In genomic region chr3:65959416-65960001, GRCm38 (mm10) we compare ENCODE assay signal across 10 mouse cellular contexts. TPM values are rescaled to one million over a fixed set of nuclear protein-coding genes. Genes with fewer than 3 reads are reported as not detected.
A peak's percentile ranks its signal among the peaks of the same experiment; 100 is the strongest.
DNase-seq lines count a peak whose midpoint lies in the region; ATAC-seq and TF ChIP-seq lines count a peak whose summit lies in the region.
"Had no signal": no experiment of that assay in that cellular context is flagged by ENCODE, and none has a peak within 500 bp of the region (broad histone marks: within the 10 kb centered on the region; RNA-seq: fewer than 3 reads in every experiment).

No protein-coding gene starts in this region.

- H3K4me3 ChIP-seq in kidney, embryonic 14.5 days (ENCODE audit: low read length) = peak overlapping the region; percentile 97
- no peak overlapping the region for H3K4me3 ChIP-seq in kidney, adult 2 months (ENCODE audit: insufficient read depth, low read depth, low read length)
- H3K4me3 ChIP-seq in embryonic facial prominence, embryonic 12.5 days = no peak overlapping the region
- H3K4me3 ChIP-seq in intestine, embryonic 14.5 days (ENCODE audit: low read depth, low read length) = no peak overlapping the region; the same call in 1 of the 2 replicates
- peak overlapping the region; percentile 99; the same call in 1 of the 2 replicates for H3K4me3 ChIP-seq in midbrain, postnatal 0 days (ENCODE audit: low read depth, low read length)

- TF ChIP-seq CTCF in kidney, adult 2 months (conservative IDR thresholded peaks at IDR 0.05; ENCODE audit: insufficient read depth, insufficient read length, low read depth, low read length) = no peak
- no peak for TF ChIP-seq CTCF in midbrain, postnatal 0 days (IDR thresholded peaks at IDR 0.05)

- H3K9me3 ChIP-seq in kidney, embryonic 14.5 days (ENCODE audit: control insufficient read depth, low read length) = no peaks in the 10 kb centered on the region
- H3K9me3 ChIP-seq in embryonic facial prominence, embryonic 12.5 days = no peaks in the 10 kb centered on the region
- H3K9me3 ChIP-seq in intestine, embryonic 14.5 days (ENCODE audit: control insufficient read depth, low read length) = no peaks in the 10 kb centered on the region
- H3K9me3 ChIP-seq in midbrain, postnatal 0 days (ENCODE audit: low read length) = no peaks in the 10 kb centered on the region

- H3K27me3 ChIP-seq in kidney, embryonic 14.5 days (ENCODE audit: control insufficient read depth, insufficient read depth, low read length) = no peaks in the 10 kb centered on the region
- H3K27me3 ChIP-seq in kidney, adult 2 months (replicated peaks; ENCODE audit: control insufficient read depth, insufficient read depth, low read length) = no peaks in the 10 kb centered on the region
- no peaks in the 10 kb centered on the region for H3K27me3 ChIP-seq in embryonic facial prominence, embryonic 12.5 days
- no peaks in the 10 kb centered on the region for H3K27me3 ChIP-seq in intestine, embryonic 14.5 days (replicated peaks; ENCODE audit: control insufficient read depth, insufficient read depth, low read length)
- no peaks in the 10 kb centered on the region for H3K27me3 ChIP-seq in midbrain, postnatal 0 days (ENCODE audit: insufficient read depth, low read length)

- WGBS in kidney, embryonic 14.5 days = 70% methylated on average over 3 of the region's 3 CpGs
- WGBS in kidney, adult 2 months = 70% methylated on average over 3 of the region's 3 CpGs
- WGBS in embryonic facial prominence, embryonic 12.5 days = 93% methylated on average over 3 of the region's 3 CpGs
- WGBS in intestine, embryonic 14.5 days = 77% methylated on average over 3 of the region's 3 CpGs
- WGBS in midbrain, postnatal 0 days = 72% methylated on average over 3 of the region's 3 CpGs

- H3K4me1 ChIP-seq in kidney, embryonic 14.5 days (ENCODE audit: control insufficient read depth, insufficient read depth, low read length) = peaks cover 17% of the 10 kb centered on the region
- peaks cover 15% of the 10 kb centered on the region for H3K4me1 ChIP-seq in kidney, adult 2 months (ENCODE audit: control insufficient read depth, insufficient read depth, low read length)
- peaks cover 15% of the 10 kb centered on the region for H3K4me1 ChIP-seq in embryonic facial prominence, embryonic 12.5 days
- H3K4me1 ChIP-seq in intestine, embryonic 14.5 days (replicated peaks; ENCODE audit: control insufficient read depth, insufficient read depth, low read length) = peaks cover 18% of the 10 kb centered on the region
- H3K4me1 ChIP-seq in midbrain, postnatal 0 days (ENCODE audit: insufficient read depth, low read length) = peaks cover 8% of the 10 kb centered on the region; the same call in 1 of the 2 replicates

- H3K36me3 ChIP-seq in kidney, embryonic 14.5 days (ENCODE audit: control insufficient read depth, insufficient read depth, low read length) = peaks cover 17% of the 10 kb centered on the region; the same call in 1 of the 2 replicates
- peaks cover 9% of the 10 kb centered on the region for H3K36me3 ChIP-seq in kidney, adult 2 months (ENCODE audit: control insufficient read depth, insufficient read depth, low read length)
- H3K36me3 ChIP-seq in embryonic facial prominence, embryonic 12.5 days = peaks cover 11% of the 10 kb centered on the region
- H3K36me3 ChIP-seq in intestine, embryonic 14.5 days (ENCODE audit: control insufficient read depth, insufficient read depth, low read length) = peaks cover 21% of the 10 kb centered on the region
- H3K36me3 ChIP-seq in midbrain, postnatal 0 days (ENCODE audit: insufficient read depth, low read length) = peaks cover 7% of the 10 kb centered on the region; the same call in 1 of the 2 replicates

- H3K27ac ChIP-seq in kidney, embryonic 14.5 days (ENCODE audit: low read depth, low read length) = no peak overlapping the region
- no peak overlapping the region for H3K27ac ChIP-seq in kidney, adult 2 months (ENCODE audit: insufficient read depth, low read depth, low read length)
- H3K27ac ChIP-seq in embryonic facial prominence, embryonic 12.5 days = no peak overlapping the region
- no peak overlapping the region for H3K27ac ChIP-seq in intestine, embryonic 14.5 days (ENCODE audit: low read depth)
- H3K27ac ChIP-seq in midbrain, postnatal 0 days (ENCODE audit: low read depth, low read length) = no peak overlapping the region

- TF ChIP-seq POLR2A in kidney, adult 2 months (IDR thresholded peaks at IDR 0.05; ENCODE audit: low read depth, low read length) = no peak

- peak overlapping the region; percentile 100; the same call in 1 of the 2 replicates for H3K9ac ChIP-seq in kidney, embryonic 14.5 days (ENCODE audit: low read depth, low read length)
- H3K9ac ChIP-seq in embryonic facial prominence, embryonic 12.5 days = no peak overlapping the region
- H3K9ac ChIP-seq in intestine, embryonic 14.5 days (ENCODE audit: low read length) = no peak overlapping the region
- H3K9ac ChIP-seq in midbrain, postnatal 0 days (replicated peaks; ENCODE audit: low read length, poor library complexity, severe bottlenecking) = peak overlapping the region; percentile 100; the same call in 1 of the 2 replicates

- DNase-seq in kidney, adult 2 months = no peak
- no peak for DNase-seq in intestine, embryonic 14.5 days (ENCODE audit: low spot score)
- no peak for DNase-seq in midbrain, postnatal 0 days (ENCODE audit: low spot score)
- no peak for DNase-seq in frontal cortex, postnatal 36 days (ENCODE audit: low spot score in 2 of 2)
- no peak for DNase-seq in left cerebral cortex, adult 18-20 months (ENCODE audit: low spot score in 2 of 2)
- DNase-seq: cerebellum, adult 11 months; kidney, adult 9 months had no signal

- H3K4me2 ChIP-seq in kidney, embryonic 14.5 days (replicated peaks; ENCODE audit: low read depth, low read length) = peak overlapping the region; percentile 86
- H3K4me2 ChIP-seq in embryonic facial prominence, embryonic 12.5 days (replicated peaks) = peak overlapping the region; percentile 61
- peak overlapping the region; percentile 68 for H3K4me2 ChIP-seq in intestine, embryonic 14.5 days (ENCODE audit: low read length)
- H3K4me2 ChIP-seq in midbrain, postnatal 0 days (ENCODE audit: low read depth, low read length, poor library complexity, severe bottlenecking) = peak overlapping the region; percentile 73

- no peak for ATAC-seq in kidney, embryonic 14.5 days (ENCODE audit: low FRiP score, low TSS enrichment)
- ATAC-seq in embryonic facial prominence, embryonic 12.5 days (ENCODE audit: insufficient number of reproducible peaks, insufficient read depth, low FRiP score, low TSS enrichment) = no peak
- ATAC-seq in intestine, embryonic 14.5 days (replicated peaks; ENCODE audit: low FRiP score, low TSS enrichment, low read depth) = no peak
- ATAC-seq in midbrain, postnatal 0 days (ENCODE audit: low FRiP score) = no peak
- no peak for ATAC-seq in monocyte, adult 5-6 weeks (replicated peaks; ENCODE audit: insufficient number of reproducible peaks, low FRiP score, low TSS enrichment, poor library complexity, severe bottlenecking)

RNA-seq across cellular contexts. Expression of gene Ccnl1, which starts 1.5 kb away (rescaled TPM):
- 88.7 and 136 TPM in 2 replicates for polyA plus RNA-seq in kidney, embryonic 14.5 days (2014; fragmentation: Nextera tagmentation; extraction: Ambion mirVana)
- polyA plus RNA-seq in kidney, adult 2 months (2012; rRNA removed) = 20.8 and 25.6 TPM in 2 replicates
- 128 and 129 TPM in 2 replicates for polyA plus RNA-seq in embryonic facial prominence, embryonic 12.5 days (2016; fragmentation: Nextera tagmentation; extraction: Ambion mirVana)
- 123 and 130 TPM in 2 replicates for polyA plus RNA-seq in intestine, embryonic 14.5 days (2014; fragmentation: Nextera tagmentation; extraction: Ambion mirVana)
- total RNA-seq in midbrain, postnatal 0 days (2014; rRNA removed) = 38.7 and 60.3 TPM in 2 replicates
- polyA plus RNA-seq in midbrain, postnatal 0 days (2015; fragmentation: Nextera tagmentation; extraction: Ambion mirVana) = 52.2 and 58.4 TPM in 2 replicates
- total RNA-seq in monocyte, adult 5-6 weeks (2017) = 637 to 1,006 TPM (median 735 TPM) in 3 replicates
- 10 to 100 TPM; 45.9 to 50.5 TPM for total RNA-seq in left cerebral cortex, adult 18-20 months (2021)

Comparison
In these comparisons a context has a peak if more than half of its experiments do, and no peak if none do; other contexts are left out.
1. H3K4me3 ChIP-seq: peak in kidney, embryonic 14.5 days (single experiment) and midbrain, postnatal 0 days (single experiment); none in kidney, adult 2 months (single experiment), embryonic facial prominence, embryonic 12.5 days (single experiment) and intestine, embryonic 14.5 days (single experiment).
2. H3K9ac ChIP-seq: peak in kidney, embryonic 14.5 days (single experiment) and midbrain, postnatal 0 days (single experiment); none in embryonic facial prominence, embryonic 12.5 days (single experiment) and intestine, embryonic 14.5 days (single experiment).
3. Peak in every context shown above with its lines, with median percentiles within 50 percentile points of each other: H3K4me2 ChIP-seq.